Mouse (Mus musculus) erythroblast, adult 5-6 weeks (primary cell): ENCODE results near the gene Pmpcb. TPM values are rescaled to one million over a fixed set of nuclear protein-coding genes. Genes with fewer than 3 reads are reported as not detected.

Source experiments
- ATAC-seq: replicated peaks from 2 replicates; pipeline ENCODE4 v1.8.0; 2016; ENCODE audit warnings: moderate number of reproducible peaks, mild to moderate bottlenecking, moderate TSS enrichment, inconsistent platforms; ENCODE audit not compliant: poor library complexity, low FRiP score, severe bottlenecking
- total RNA-seq, 2 experiments: library from RNA; stranded (forward) in 1 of 2; stranded (reverse) in 1 of 2; fragments of 150-400 nt in 1 of 2; fragments of 200-764, 138-1000 nt in 1 of 2; gene quantifications; 2 replicates each; pipeline versions ENCODE4 v1.2.3 to v1.2.4; 2015 to 2017; ENCODE audit warnings: low replicate concordance in 2 of 2

Gene Pmpcb
- total RNA-seq, 2 experiments from 2014 or later = 20.8 to 31.6 TPM

- ATAC-seq = no peak
Observed at GRCm38 (mm10) chr5:21729107-21729506, 7.8 kb upstream of the Pmpcb start.

GRCm38 (mm10) chr5:21732177-21732911 is 4.6 kb upstream of the Pmpcb start:
- no peak for ATAC-seq

GRCm38 (mm10) chr5:21732930-21733329 is 4.0 kb upstream of the Pmpcb start:
- no peak for ATAC-seq

GRCm38 (mm10) chr5:21735100-21735499 is 1.8 kb upstream of the Pmpcb start:
- no peak for ATAC-seq

- ATAC-seq = peak; percentile 58
Observed at GRCm38 (mm10) chr5:21735584-21735983, 1.4 kb upstream of the Pmpcb start.

GRCm38 (mm10) chr5:21736046-21736445 is 895 bp upstream of the Pmpcb start:
- ATAC-seq = no peak

- ATAC-seq = 0 out of 2 replicates have a peak, but pooled peaks have one; percentile 21
Observed at GRCm38 (mm10) chr5:21737620-21738019, 679 bp downstream of the Pmpcb start.

DNA sequence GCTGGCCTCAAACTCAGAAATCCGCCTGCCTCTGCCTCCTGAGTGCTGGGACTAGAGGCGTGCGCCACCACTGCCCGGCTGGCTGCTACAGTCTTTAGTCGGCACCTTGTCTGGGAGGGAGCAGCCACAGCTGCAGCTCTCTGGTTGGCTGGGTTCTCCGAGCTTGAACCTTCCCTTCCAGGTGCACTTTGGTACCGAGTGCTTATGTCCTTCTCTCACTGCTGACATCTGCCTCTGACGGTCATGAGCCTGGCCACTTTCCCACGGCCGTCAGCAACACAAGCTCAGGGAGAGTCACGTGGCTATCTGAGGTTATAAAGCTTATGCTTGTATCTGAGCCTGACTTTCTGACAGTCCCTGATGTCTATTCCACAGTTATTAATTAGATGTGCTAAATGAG is 2.2 kb downstream of the Pmpcb start:
- ATAC-seq = no peak

DNA sequence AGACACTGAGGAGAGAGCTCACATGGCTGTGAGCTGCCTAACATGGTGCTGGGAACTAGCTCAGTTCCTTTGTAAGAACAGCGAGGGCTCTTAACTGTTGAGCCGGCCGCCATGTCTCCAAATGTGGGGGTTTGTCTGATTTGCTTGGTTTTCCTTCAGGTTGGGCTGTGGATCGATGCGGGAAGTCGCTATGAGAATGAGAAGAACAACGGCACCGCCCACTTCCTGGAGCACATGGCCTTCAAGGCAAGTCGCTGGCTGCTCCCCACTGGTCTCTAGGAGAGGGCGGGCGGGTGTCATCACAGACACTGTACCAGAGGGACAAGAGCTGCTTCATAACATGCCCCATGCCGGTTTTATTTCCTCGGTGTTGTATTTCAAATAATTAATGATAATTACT is 2.9 kb downstream of the Pmpcb start:
- no peak for ATAC-seq

- no peak for ATAC-seq
Observed at GRCm38 (mm10) chr5:21743606-21744005, 6.7 kb downstream of the Pmpcb start.

DNA sequence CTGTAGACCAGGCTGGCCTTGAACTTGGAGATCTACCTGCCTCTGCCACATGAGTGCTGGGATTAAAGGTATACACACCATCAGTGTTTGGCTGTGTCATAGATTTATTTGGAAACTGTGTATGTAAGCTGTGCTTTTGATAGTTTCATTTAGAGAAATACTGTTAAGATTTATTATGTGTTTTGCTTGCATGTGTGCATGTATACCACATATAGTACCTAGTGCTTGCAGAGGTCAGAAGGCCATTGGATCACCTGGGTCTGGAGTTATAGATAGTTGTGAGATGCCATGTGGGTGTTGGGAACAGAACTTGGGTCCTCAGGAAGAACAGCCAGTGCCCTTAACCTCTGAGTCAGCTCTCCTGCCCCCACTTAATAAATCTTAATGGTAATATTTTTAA is 7.7 kb downstream of the Pmpcb start:
- no peak for ATAC-seq

DNA sequence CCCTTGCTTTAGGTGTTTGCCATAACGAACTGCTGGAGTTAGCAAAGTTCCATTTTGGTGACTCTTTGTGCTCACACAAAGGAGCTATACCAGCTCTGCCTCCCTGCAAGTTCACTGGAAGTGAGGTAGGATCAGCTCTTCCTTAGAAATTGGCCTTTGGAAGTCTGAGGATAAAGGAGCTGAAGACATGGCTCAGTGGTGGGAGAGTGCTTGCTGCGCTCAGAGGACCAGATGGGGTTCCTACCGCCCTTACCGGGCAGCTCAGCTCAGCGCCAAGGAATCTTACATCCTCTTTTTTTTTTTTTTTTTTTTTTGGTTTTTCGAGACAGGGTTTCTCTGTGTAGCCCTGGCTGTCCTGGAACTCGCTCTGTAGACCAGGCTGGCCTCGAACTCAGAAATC is 9.0 kb downstream of the Pmpcb start:
- no peak for ATAC-seq

- ATAC-seq = no peak
Observed at GRCm38 (mm10) chr5:21768506-21768905, 31.6 kb downstream of the Pmpcb start.

DNA sequence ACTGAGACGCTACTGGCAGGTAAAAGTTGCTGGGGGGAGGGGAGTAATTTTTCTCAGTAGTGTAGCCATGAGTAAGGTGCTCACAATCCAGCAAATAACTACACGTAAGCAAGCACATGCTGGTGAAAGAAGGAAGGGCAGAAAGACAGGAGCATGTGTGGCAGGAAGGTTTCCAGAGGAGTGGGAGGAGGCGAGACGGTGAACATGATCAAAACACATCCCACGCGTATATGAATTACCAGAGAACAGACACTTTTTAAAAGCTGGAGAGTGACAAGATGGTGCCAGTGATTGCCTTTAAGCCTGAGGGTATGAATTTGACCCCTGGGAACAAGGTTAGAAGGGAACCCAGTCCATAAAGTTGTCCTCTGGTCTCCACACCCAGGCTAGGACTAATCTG is 32.9 kb downstream of the Pmpcb start:
- ATAC-seq = no peak

- ATAC-seq = no peak
Observed at GRCm38 (mm10) chr5:21776491-21776890, 39.5 kb downstream of the Pmpcb start.

GRCm38 (mm10) chr5:21784161-21785052 is 47.5 kb downstream of the Pmpcb start:
- 0 out of 2 replicates have a peak, but pooled peaks have one; percentile 1 for ATAC-seq

DNA sequence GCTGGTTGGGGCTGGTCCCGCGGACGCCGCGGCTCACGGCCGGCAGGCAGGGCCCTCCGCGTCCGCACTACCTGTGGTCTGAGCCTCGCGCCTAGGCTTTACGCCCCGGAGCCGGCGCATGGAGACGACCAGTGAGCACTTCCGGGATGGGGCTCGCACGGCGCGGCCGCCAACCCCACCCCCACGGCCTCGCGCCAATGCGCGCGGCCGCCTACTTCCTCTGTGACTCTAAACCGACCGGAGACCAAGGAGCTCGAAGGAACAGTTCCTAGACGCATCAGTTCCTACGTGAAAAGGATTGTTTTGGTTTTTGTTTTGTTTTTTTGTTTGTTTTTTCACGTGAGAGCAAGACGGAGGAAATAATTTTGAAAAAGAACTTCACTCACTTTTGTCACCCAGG is 48.1 kb downstream of the Pmpcb start, which contains the start of the genes Dnajc2 and Psmc2:
Dnajc2 (minus strand) TSS at position 199 of the 400 bp plus-strand sequence.
Psmc2 (plus strand) TSS at position 231 of the 400 bp plus-strand sequence.
- ATAC-seq = peak; percentile 87

DNA sequence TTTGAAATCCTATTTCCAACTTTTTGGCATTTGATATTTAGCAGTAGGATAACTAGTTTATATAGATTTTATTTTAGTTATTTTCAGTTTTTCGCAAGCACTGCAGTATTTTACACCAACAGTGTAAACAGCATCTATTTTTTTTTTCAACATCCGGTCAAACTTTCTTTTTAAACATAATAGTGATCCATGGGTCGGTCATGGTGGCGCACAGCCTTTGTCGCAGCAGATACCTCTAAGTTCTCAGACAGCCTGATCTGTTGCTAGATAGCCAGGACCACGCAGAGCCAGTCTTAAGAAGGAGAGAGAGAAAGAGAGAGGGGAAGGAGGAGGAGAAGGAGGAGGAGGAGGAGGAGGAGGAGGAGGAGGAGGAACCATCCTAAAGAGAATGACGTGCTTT is 48.8 kb downstream of the Pmpcb start:
- ATAC-seq = no peak

DNA sequence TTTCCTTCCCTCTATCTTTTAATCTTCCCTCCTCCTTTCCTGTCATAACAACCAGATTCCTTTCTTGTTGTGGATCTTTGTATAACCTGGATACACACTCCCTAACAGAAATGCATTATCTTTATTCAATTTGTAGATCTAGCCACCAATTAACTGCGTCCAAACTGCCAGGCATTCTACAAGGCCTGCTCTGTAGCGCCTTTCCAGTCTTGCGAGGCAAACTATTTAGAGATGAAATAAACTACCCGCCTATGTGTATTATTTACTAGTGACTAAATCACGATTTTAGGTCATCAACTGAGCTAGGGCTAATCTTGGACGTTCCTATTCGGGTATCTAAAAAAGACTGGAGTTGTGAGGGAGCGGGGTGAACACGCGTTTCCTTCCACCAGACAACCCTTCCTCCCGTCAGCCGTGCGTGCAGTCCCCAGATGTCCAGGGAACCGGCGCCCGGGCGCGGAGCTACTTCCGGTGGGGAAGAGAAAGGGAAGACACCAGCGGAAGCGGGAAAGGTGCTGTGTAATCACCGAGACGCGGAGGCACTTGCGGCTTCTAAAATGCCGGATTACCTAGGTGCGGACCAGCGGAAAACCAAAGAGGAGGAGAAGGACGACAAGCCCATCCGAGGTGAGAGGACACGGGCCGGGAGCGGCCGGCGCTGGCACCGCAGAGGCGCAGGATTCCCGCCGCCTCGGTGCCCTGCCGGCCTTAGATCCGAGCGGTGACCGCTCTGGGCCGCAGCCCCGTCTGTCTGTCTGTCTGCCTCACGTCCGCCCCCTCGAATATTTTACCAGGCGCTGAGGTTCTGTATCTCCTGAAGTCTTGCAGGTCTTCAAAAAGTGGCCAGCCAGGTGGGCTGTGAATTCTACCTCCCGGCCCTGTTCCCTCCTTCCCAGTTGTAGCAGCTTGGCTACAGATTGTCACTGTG is 49.6 kb downstream of the Pmpcb start:
- ATAC-seq = peak; percentile 90
